Mouse (Mus musculus): ENCODE measurements around the gene Flnb. TPM values are rescaled to one million over a fixed set of nuclear protein-coding genes. Genes with fewer than 3 reads are reported as not detected.

Flnb gene
- polyA plus RNA-seq, 1 experiment from 2014 or later: 21.3 TPM

DNA sequence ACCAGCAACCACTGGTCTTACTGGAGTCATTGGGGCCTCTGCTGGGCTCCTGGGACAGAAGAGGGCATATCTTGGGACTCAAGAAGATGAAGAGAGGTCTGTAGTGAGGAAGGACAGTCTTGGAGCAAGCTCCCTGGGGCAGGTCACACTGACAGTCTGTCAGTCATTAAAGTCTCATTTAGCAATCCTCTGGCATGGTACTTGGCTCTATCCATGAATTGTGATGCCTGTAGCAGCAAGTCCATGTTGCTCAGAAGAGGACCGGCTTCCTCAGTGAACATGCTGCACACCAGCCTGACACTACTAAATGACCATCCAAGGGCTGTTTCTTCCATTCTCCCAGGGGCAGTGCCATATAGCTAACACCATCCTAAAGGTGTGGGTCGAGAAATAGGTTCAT is 144.9 kb downstream of the Flnb start:
- H3K4me3 ChIP-seq: no peak overlapping the region
- H3K9me3 ChIP-seq: no peaks in the 10 kb centered on the region
- no peak for ATAC-seq (ENCODE audit: low FRiP score, low read depth)
- no peaks in the 10 kb centered on the region for H3K36me3 ChIP-seq
- WGBS: 80% methylated on average over 2 of the region's 2 CpGs
- H3K4me1 ChIP-seq: no peaks in the 10 kb centered on the region
- no peak overlapping the region for H3K9ac ChIP-seq (replicated peaks)
- no peaks in the 10 kb centered on the region for H3K27me3 ChIP-seq
- H3K27ac ChIP-seq (replicated peaks): no peak overlapping the region
- H3K4me2 ChIP-seq (replicated peaks): no peak overlapping the region

- H3K4me2 ChIP-seq (replicated peaks): no peak overlapping the region
- 74% methylated on average over 7 of the region's 7 CpGs for WGBS
- no peak for ATAC-seq (ENCODE audit: low FRiP score, low read depth)
These were observed 145.4 kb downstream of the Flnb start for GRCm38 (mm10) chr14:7963160-7963559.

DNA sequence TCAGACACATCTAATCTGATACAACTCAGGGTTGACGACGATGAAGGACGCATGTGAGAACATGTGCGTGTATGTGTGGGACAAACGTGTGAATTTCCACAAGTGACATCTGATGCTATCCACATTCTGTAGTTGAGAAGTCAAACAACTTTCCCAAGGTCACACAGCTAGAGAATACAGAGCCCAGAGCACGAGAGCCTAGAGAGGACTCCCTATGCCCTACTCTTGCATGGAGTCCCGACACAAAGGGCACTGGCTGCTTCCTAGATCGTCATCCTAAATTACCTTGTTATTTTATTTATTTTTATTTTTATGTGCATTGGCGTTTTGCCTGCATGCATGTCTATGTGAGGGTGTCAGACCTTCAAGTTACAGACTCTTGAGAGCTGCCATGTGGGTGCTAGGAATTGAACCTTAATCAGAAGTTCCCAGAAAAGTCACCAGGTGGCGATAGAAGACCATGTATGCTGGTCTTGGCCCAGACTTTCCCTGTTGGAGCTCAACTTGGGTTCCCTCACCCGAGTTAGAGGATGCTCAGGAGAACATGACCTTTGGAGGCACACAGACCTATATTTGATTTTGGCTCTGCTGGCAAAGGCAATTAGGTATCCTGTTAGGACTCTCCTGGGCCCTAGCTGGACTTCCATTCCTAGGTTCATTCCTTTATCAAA is 146.6 kb downstream of the Flnb start:
- peak; percentile 50; the same call in 1 of the 2 replicates for ATAC-seq (ENCODE audit: low FRiP score, low read depth)

More at GRCm38 (mm10) chr14:7963160-7963559, 145.4 kb downstream of the Flnb start:
- Histone ChIP-seq H3K4me1 (no peaks in the 10 kb centered on the region), H3K27ac (replicated peaks) (no peak overlapping the region), H3K9ac (replicated peaks) (no peak overlapping the region), H3K4me3 (no peak overlapping the region), H3K36me3 (no peaks in the 10 kb centered on the region), H3K9me3 (no peaks in the 10 kb centered on the region), H3K27me3 (no peaks in the 10 kb centered on the region)

GRCm38 (mm10) chr14:7971889-7972493 is 154.2 kb downstream of the Flnb start:
- Histone ChIP-seq H3K9me3 (no peaks in the 10 kb centered on the region), H3K27ac (replicated peaks) (no peak overlapping the region), H3K36me3 (no peaks in the 10 kb centered on the region), H3K27me3 (no peaks in the 10 kb centered on the region), H3K4me1 (no peaks in the 10 kb centered on the region), H3K4me3 (no peak overlapping the region), H3K9ac (replicated peaks) (no peak overlapping the region), H3K4me2 (replicated peaks) (no peak overlapping the region)
- 68% methylated on average over 10 of the region's 10 CpGs for WGBS
- ATAC-seq (ENCODE audit: low FRiP score, low read depth): no peak

More for the DNA sequence above, 146.6 kb downstream of the Flnb start:
- H3K4me2 ChIP-seq (replicated peaks): no peak overlapping the region
- H3K27ac ChIP-seq (replicated peaks): no peak overlapping the region
- no peaks in the 10 kb centered on the region for H3K36me3 ChIP-seq
- H3K9ac ChIP-seq (replicated peaks): no peak overlapping the region
- no peaks in the 10 kb centered on the region for H3K4me1 ChIP-seq
- H3K4me3 ChIP-seq: no peak overlapping the region
- H3K27me3 ChIP-seq: no peaks in the 10 kb centered on the region
- H3K9me3 ChIP-seq: no peaks in the 10 kb centered on the region
- WGBS: 56% methylated on average over 11 of the region's 11 CpGs

GRCm38 (mm10) chr14:7974643-7975042 is 156.9 kb downstream of the Flnb start:
- no peak overlapping the region for H3K9ac ChIP-seq (replicated peaks)
- H3K27me3 ChIP-seq: no peaks in the 10 kb centered on the region
- H3K27ac ChIP-seq (replicated peaks): no peak overlapping the region
- no peaks in the 10 kb centered on the region for H3K36me3 ChIP-seq
- WGBS: 81% methylated on average over 1 of the region's 1 CpGs
- no peak for ATAC-seq (ENCODE audit: low FRiP score, low read depth)
- H3K4me1 ChIP-seq: no peaks in the 10 kb centered on the region
- H3K4me2 ChIP-seq (replicated peaks): no peak overlapping the region
- H3K9me3 ChIP-seq: no peaks in the 10 kb centered on the region
- H3K4me3 ChIP-seq: no peak overlapping the region

- no peak overlapping the region for H3K4me2 ChIP-seq (replicated peaks)
- no peaks in the 10 kb centered on the region for H3K27me3 ChIP-seq
- H3K9ac ChIP-seq (replicated peaks): no peak overlapping the region
- no peak for ATAC-seq (ENCODE audit: low FRiP score, low read depth)
- no peaks in the 10 kb centered on the region for H3K4me1 ChIP-seq
- no peak overlapping the region for H3K27ac ChIP-seq (replicated peaks)
- H3K4me3 ChIP-seq: no peak overlapping the region
- no peaks in the 10 kb centered on the region for H3K36me3 ChIP-seq
- 85% methylated on average over 6 of the region's 6 CpGs for WGBS
- H3K9me3 ChIP-seq: no peaks in the 10 kb centered on the region
These were observed 157.4 kb downstream of the Flnb start for GRCm38 (mm10) chr14:7975177-7975576.

DNA sequence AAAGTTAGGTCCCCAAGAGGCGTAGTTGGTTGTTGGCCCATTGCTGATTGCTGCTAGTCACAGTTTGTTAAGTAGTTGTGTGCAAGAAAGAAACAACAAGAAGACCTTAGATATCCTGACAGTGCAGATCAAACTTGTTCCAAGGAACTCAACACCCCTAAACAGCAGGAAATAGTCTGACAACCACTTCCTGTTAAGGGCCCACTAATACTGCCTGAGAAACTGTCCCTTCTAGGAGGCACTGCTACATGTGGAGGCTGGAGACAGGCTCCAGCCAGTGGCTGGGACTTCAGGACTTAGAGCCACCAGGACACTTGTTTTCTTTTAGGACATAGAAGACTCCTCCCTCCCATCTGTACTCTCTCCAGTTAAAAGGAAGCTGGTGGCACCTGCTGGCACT is 159.7 kb downstream of the Flnb start:
- 84% methylated on average over 1 of the region's 1 CpGs for WGBS
- H3K27ac ChIP-seq (replicated peaks): no peak overlapping the region

GRCm38 (mm10) chr14:7978183-7978582 is 160.4 kb downstream of the Flnb start:
- Histone ChIP-seq H3K4me2 (replicated peaks) (no peak overlapping the region), H3K4me3 (no peak overlapping the region), H3K9ac (replicated peaks) (no peak overlapping the region), H3K27ac (replicated peaks) (no peak overlapping the region), H3K9me3 (no peaks in the 10 kb centered on the region), H3K36me3 (no peaks in the 10 kb centered on the region), H3K4me1 (no peaks in the 10 kb centered on the region), H3K27me3 (no peaks in the 10 kb centered on the region)
- WGBS: 90% methylated on average over 1 of the region's 1 CpGs
- no peak for ATAC-seq (ENCODE audit: low FRiP score, low read depth)

More for the DNA sequence above, 159.7 kb downstream of the Flnb start:
- no peaks in the 10 kb centered on the region for H3K4me1 ChIP-seq
- no peak overlapping the region for H3K9ac ChIP-seq (replicated peaks)
- no peaks in the 10 kb centered on the region for H3K27me3 ChIP-seq
- no peak overlapping the region for H3K4me3 ChIP-seq
- no peak for ATAC-seq (ENCODE audit: low FRiP score, low read depth)
- H3K4me2 ChIP-seq (replicated peaks): no peak overlapping the region
- no peaks in the 10 kb centered on the region for H3K9me3 ChIP-seq
- no peaks in the 10 kb centered on the region for H3K36me3 ChIP-seq

DNA sequence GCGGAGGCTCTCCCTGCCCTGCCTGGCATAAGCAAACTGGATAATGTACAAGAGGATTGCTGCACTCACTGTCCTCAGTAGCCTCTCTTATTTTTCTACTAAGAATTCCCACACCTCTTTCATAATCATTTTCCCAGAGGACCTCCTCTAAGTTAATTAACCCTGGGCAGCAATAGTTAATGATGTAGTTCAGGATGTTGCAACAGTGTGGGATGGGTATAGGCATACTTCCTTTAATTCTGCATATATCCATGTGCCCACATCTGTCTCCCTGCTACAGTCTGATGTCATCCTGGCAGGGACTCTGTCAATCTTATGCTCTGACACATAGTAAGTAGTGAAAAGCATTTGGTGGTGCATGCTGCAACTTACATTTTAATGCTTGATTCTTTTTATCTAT is 163.5 kb downstream of the Flnb start:
- no peaks in the 10 kb centered on the region for H3K27me3 ChIP-seq
- H3K9me3 ChIP-seq: no peaks in the 10 kb centered on the region
- no peak overlapping the region for H3K4me3 ChIP-seq
- no peak for ATAC-seq (ENCODE audit: low FRiP score, low read depth)
- H3K9ac ChIP-seq (replicated peaks): no peak overlapping the region
- WGBS: 100% methylated on average over 1 of the region's 1 CpGs
- no peaks in the 10 kb centered on the region for H3K36me3 ChIP-seq
- no peak overlapping the region for H3K4me2 ChIP-seq (replicated peaks)
- no peaks in the 10 kb centered on the region for H3K4me1 ChIP-seq
- H3K27ac ChIP-seq (replicated peaks): no peak overlapping the region

- Histone ChIP-seq H3K9me3 (no peaks in the 10 kb centered on the region), H3K4me2 (replicated peaks) (no peak overlapping the region), H3K4me3 (no peak overlapping the region), H3K36me3 (no peaks in the 10 kb centered on the region), H3K4me1 (no peaks in the 10 kb centered on the region), H3K27me3 (no peaks in the 10 kb centered on the region), H3K27ac (replicated peaks) (no peak overlapping the region), H3K9ac (replicated peaks) (no peak overlapping the region)
- WGBS: 96% methylated on average over 6 of the region's 6 CpGs
- no peak for ATAC-seq (ENCODE audit: low FRiP score, low read depth)
These were observed 169.2 kb downstream of the Flnb start for GRCm38 (mm10) chr14:7986913-7987312.

DNA sequence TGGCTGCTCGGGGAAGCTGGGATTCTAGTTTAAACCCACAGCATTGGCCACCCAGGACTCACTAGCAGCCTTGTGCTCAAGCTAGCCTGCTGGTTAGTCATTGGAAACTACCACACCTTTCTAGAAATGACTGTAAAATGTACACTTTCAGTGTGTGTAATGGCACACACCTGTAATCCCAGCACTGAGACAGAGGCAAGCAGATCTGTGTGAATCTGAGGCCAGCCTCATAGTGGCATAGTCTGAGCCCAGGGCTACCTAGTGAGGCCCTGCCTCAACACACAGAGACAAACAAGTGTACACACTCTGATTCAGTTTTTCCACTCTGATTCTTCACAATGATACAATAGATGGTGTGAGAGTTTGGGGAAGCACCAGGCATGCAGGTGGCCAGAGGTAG is 171.6 kb downstream of the Flnb start:
- no peak for ATAC-seq (ENCODE audit: low FRiP score, low read depth)
- no peak overlapping the region for H3K4me2 ChIP-seq (replicated peaks)
- H3K4me1 ChIP-seq: no peaks in the 10 kb centered on the region
- H3K27me3 ChIP-seq: no peaks in the 10 kb centered on the region
- 65% methylated on average over 1 of the region's 1 CpGs for WGBS
- H3K27ac ChIP-seq (replicated peaks): no peak overlapping the region
- no peaks in the 10 kb centered on the region for H3K36me3 ChIP-seq
- no peaks in the 10 kb centered on the region for H3K9me3 ChIP-seq
- no peak overlapping the region for H3K9ac ChIP-seq (replicated peaks)
- H3K4me3 ChIP-seq: no peak overlapping the region

DNA sequence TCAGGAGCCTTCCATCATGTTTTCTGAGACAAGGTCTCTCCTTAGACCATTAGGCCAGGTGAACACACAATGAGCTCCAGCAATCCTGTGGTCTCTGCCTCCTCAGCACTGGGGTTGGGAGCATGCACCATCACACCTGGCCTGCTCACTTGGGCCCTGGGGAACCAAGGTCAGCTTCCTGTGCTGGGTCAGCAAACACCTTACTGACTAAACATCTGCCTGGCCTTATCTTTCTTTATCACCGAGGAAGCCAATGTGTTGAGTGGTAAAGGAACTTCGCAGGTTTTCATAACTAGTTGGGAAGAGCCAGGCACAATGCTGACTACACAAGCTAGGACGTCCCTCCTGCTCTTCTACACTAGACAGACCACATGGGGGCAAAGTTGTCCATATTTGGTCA is 172.2 kb downstream of the Flnb start:
- no peak overlapping the region for H3K4me2 ChIP-seq (replicated peaks)
- no peaks in the 10 kb centered on the region for H3K27me3 ChIP-seq
- WGBS: 76% methylated on average over 3 of the region's 3 CpGs
- no peaks in the 10 kb centered on the region for H3K4me1 ChIP-seq
- H3K36me3 ChIP-seq: no peaks in the 10 kb centered on the region
- ATAC-seq (ENCODE audit: low FRiP score, low read depth): no peak
- no peaks in the 10 kb centered on the region for H3K9me3 ChIP-seq
- H3K4me3 ChIP-seq: no peak overlapping the region
- no peak overlapping the region for H3K9ac ChIP-seq (replicated peaks)
- no peak overlapping the region for H3K27ac ChIP-seq (replicated peaks)
